Mouse (Mus musculus): ENCODE data around the gene Prmt8.

- no peak for TF ChIP-seq FLI1 (IDR thresholded peaks at IDR 0.05; ENCODE audit: low read length)
- TF ChIP-seq GATA1 (IDR thresholded peaks at IDR 0.05; ENCODE audit: borderline replicate concordance, low read length): no peak
Measured at GRCm38 (mm10) chr6:127739921-127740320, 29.4 kb downstream of the Prmt8 start.

Data from megakaryocyte, embryonic 14.5 days (primary cell).